Mouse (Mus musculus) kidney, adult 2 months (tissue): Measurements from ENCODE around the gene Ppp1r14a. TPM values are rescaled to one million over a fixed set of nuclear protein-coding genes. Genes with fewer than 3 reads are reported as not detected.

ENCODE experiments used
- DNase-seq: peaks from one replicate; pipeline ENCODE4 v3.0.0; 2021
- H3K27ac ChIP-seq: fragments of 200-500 bp; 2 replicates; pipeline ENCODE4 v1.5.1; 2012; ENCODE audit warnings: low read depth, low read length, control low read depth, inconsistent platforms; ENCODE audit not compliant: insufficient read depth
- H3K27me3 ChIP-seq: fragments of 200-500 bp; replicated peaks from 2 replicates; pipeline ENCODE4 v1.6.1; 2012; ENCODE audit warnings: mild to moderate bottlenecking, moderate library complexity, low read length, inconsistent platforms; ENCODE audit not compliant: control insufficient read depth, insufficient read depth
- H3K36me3 ChIP-seq: fragments of 200-500 bp; 2 replicates; pipeline ENCODE4 v1.6.1; 2012; ENCODE audit warnings: mild to moderate bottlenecking, moderate library complexity, low read length, inconsistent platforms; ENCODE audit not compliant: control insufficient read depth, insufficient read depth
- H3K4me1 ChIP-seq: fragments of 200-500 bp; 2 replicates; pipeline ENCODE4 v1.6.1; 2011; ENCODE audit warnings: low read length; ENCODE audit not compliant: control insufficient read depth, insufficient read depth
- H3K4me3 ChIP-seq: fragments of 200-500 bp; 2 replicates; pipeline ENCODE4 v1.5.1; 2011; ENCODE audit warnings: mild to moderate bottlenecking, low read depth, low read length, control low read depth; ENCODE audit not compliant: insufficient read depth
- CTCF ChIP-seq: fragments of 200-500 bp; conservative IDR thresholded peaks from 2 replicates; pipeline ENCODE4 v1.5.1; 2011; ENCODE audit warnings: low read depth, mild to moderate bottlenecking, control low read depth, low read length, moderate library complexity, mixed read lengths; ENCODE audit not compliant: insufficient read depth, insufficient read length
- POLR2A ChIP-seq: fragments of 200-500 bp; IDR thresholded peaks from one replicate; pipeline ENCODE4 v1.6.1; 2011; ENCODE audit warnings: low read depth, low read length, control low read depth
- WGBS: fragments of 180-500 bp; shearing (Covaris S2); methylation state at CpG from one replicate; pipeline ENCODE4 v1.1.7; 2018; 5-methylcytosine and 5-hydroxymethylcytosine counted together
- polyA plus RNA-seq: library from polyadenylated mRNA; depleted of rRNA; stranded (reverse); fragments of >200 nt; gene quantifications from 2 replicates; pipeline ENCODE4 v1.2.3, GENCODE M21; 2012

Gene Ppp1r14a
- polyA plus RNA-seq, 1 experiment = 12.3 TPM

- Histone ChIP-seq H3K36me3 (no peaks in the 10 kb centered on the region), H3K27ac (no peak overlapping the region), H3K27me3 (no peaks in the 10 kb centered on the region), H3K4me1 (0 out of 2 replicates have a peak, but pooled peaks cover 7% of the 10 kb centered on the region), H3K4me3 (no peak overlapping the region)
- no peak for DNase-seq
- WGBS = 22% methylated on average over 5 of the region's 5 CpGs
- no peak for TF ChIP-seq POLR2A
- no peak for TF ChIP-seq CTCF
These were observed 20.6 kb downstream of the Ppp1r14a start for GRCm38 (mm10) chr7:29309749-29310148.

- H3K27me3 ChIP-seq = no peaks in the 10 kb centered on the region
- H3K27ac ChIP-seq = no peak overlapping the region
- H3K36me3 ChIP-seq = no peaks in the 10 kb centered on the region
- no peak overlapping the region for H3K4me3 ChIP-seq
- H3K4me1 ChIP-seq = 0 out of 2 replicates have a peak, but pooled peaks cover 2% of the 10 kb centered on the region
- DNase-seq = no peak
- 18% methylated on average over 9 of the region's 9 CpGs for WGBS
- TF ChIP-seq CTCF (no peak), POLR2A (no peak)
These were observed 23.9 kb downstream of the Ppp1r14a start for GRCm38 (mm10) chr7:29313051-29313450.

GRCm38 (mm10) chr7:29313572-29314261 is 24.6 kb downstream of the Ppp1r14a start:
- no peak overlapping the region for H3K4me3 ChIP-seq
- TF ChIP-seq CTCF (no peak), POLR2A (no peak)
- H3K4me1 ChIP-seq = 0 out of 2 replicates have a peak, but pooled peaks cover 6% of the 10 kb centered on the region
- WGBS = 43% methylated on average over 9 of the region's 9 CpGs
- no peak for DNase-seq
- H3K27ac ChIP-seq = no peak overlapping the region
- H3K27me3 ChIP-seq = no peaks in the 10 kb centered on the region
- H3K36me3 ChIP-seq = no peaks in the 10 kb centered on the region

GRCm38 (mm10) chr7:29314844-29315628 is 25.9 kb downstream of the Ppp1r14a start:
- Histone ChIP-seq H3K4me3 (no peak overlapping the region), H3K36me3 (no peaks in the 10 kb centered on the region), H3K27ac (no peak overlapping the region), H3K27me3 (no peaks in the 10 kb centered on the region), H3K4me1 (0 out of 2 replicates have a peak, but pooled peaks cover 4% of the 10 kb centered on the region)
- no peak for TF ChIP-seq CTCF
- no peak for TF ChIP-seq POLR2A
- 78% methylated on average over 13 of the region's 13 CpGs for WGBS
- no peak for DNase-seq

GRCm38 (mm10) chr7:29316137-29316734 is 27.1 kb downstream of the Ppp1r14a start:
- 0 out of 2 replicates have a peak, but pooled peaks cover 4% of the 10 kb centered on the region for H3K4me1 ChIP-seq
- DNase-seq = no peak

GRCm38 (mm10) chr7:29316976-29317375 is 27.9 kb downstream of the Ppp1r14a start:
- no peak overlapping the region for H3K27ac ChIP-seq
- H3K4me3 ChIP-seq = no peak overlapping the region
- no peaks in the 10 kb centered on the region for H3K36me3 ChIP-seq
- TF ChIP-seq POLR2A = no peak
- TF ChIP-seq CTCF = no peak
- no peak for DNase-seq
- 14% methylated on average over 10 of the region's 10 CpGs for WGBS
- no peaks in the 10 kb centered on the region for H3K27me3 ChIP-seq
- 0 out of 2 replicates have a peak, but pooled peaks cover 4% of the 10 kb centered on the region for H3K4me1 ChIP-seq

More at GRCm38 (mm10) chr7:29316137-29316734, 27.1 kb downstream of the Ppp1r14a start:
- WGBS = 76% methylated on average over 17 of the region's 17 CpGs
- Histone ChIP-seq H3K4me3 (no peak overlapping the region), H3K36me3 (no peaks in the 10 kb centered on the region), H3K27ac (no peak overlapping the region), H3K27me3 (no peaks in the 10 kb centered on the region)
- TF ChIP-seq POLR2A (no peak), CTCF (no peak)
